Comparison of ENCODE assay signal across 24 mouse cellular contexts in genomic region chr4:46532511-46532910, GRCm38 (mm10). TPM values are rescaled to one million over a fixed set of nuclear protein-coding genes. Genes with fewer than 3 reads are reported as not detected.
A peak's percentile ranks its signal among the peaks of the same experiment; 100 is the strongest.
DNase-seq lines count a peak whose midpoint lies in the region; ATAC-seq lines count a peak whose summit lies in the region.
"Had no signal": no experiment of that assay in that cellular context is flagged by ENCODE, and none has a peak within 500 bp of the region (broad histone marks: within the 10 kb centered on the region; RNA-seq: fewer than 3 reads in every experiment).

No protein-coding gene starts in this region.

- H3K9me3 ChIP-seq in midbrain, embryonic 11.5 days (ENCODE audit: control insufficient read depth, low read length): no peaks in the 10 kb centered on the region
- no peaks in the 10 kb centered on the region for H3K9me3 ChIP-seq in midbrain, embryonic 10.5 days (replicated peaks)
- H3K9me3 ChIP-seq: G1E had no signal

- no peak overlapping the region for H3K27ac ChIP-seq in midbrain, embryonic 11.5 days (ENCODE audit: low read depth, low read length)
- no peak overlapping the region for H3K27ac ChIP-seq in midbrain, embryonic 10.5 days (replicated peaks)

- H3K36me3 ChIP-seq in midbrain, embryonic 11.5 days (ENCODE audit: control insufficient read depth, insufficient read depth, low read length): no peaks in the 10 kb centered on the region
- H3K36me3 ChIP-seq in midbrain, embryonic 10.5 days: no peaks in the 10 kb centered on the region

- 81% methylated on average over 2 of the region's 2 CpGs for WGBS in midbrain, embryonic 11.5 days
- 82% methylated on average over 2 of the region's 2 CpGs for WGBS in midbrain, embryonic 10.5 days

- 0 out of 2 replicates have a peak, but pooled peaks cover 3% of the 10 kb centered on the region for H3K4me1 ChIP-seq in midbrain, embryonic 11.5 days (ENCODE audit: control insufficient read depth, insufficient read depth, low read length)
- H3K4me1 ChIP-seq in midbrain, embryonic 10.5 days: peaks cover 29% of the 10 kb centered on the region

- H3K4me2 ChIP-seq in midbrain, embryonic 11.5 days: no peak overlapping the region

- DNase-seq in heart, adult 11 months: peak; percentile 51
- no peak for DNase-seq in heart, adult 9 months (ENCODE audit: low spot score in 2 of 2)
- DNase-seq in midbrain, embryonic 11.5 days (ENCODE audit: low spot score, missing footprints): peak; percentile 60
- DNase-seq in midbrain, embryonic 10.5 days (ENCODE audit: low spot score): no peak
- peak; percentile 6 for DNase-seq in NIH3T3 (ENCODE audit: low read depth)
- peak; percentile 76 for DNase-seq in adipocyte (ENCODE audit: low spot score)
- DNase-seq in right cerebral cortex, adult 18-20 months: no peak
- no peak for DNase-seq in frontal cortex, postnatal 14 days (ENCODE audit: low spot score in 2 of 2)
- DNase-seq: adrenal gland, adult 2 months; adrenal gland, adult 8-10 months; adrenal gland, postnatal 10 days; adrenal gland, postnatal 14 days; adrenal gland, postnatal 25 days; adrenal gland, postnatal 36 days; B cell, adult 2 months; cerebellum, adult 11 months; cerebellum, adult 11-12 months; cerebellum, adult 18-20 months; cerebellum, adult 2 months had no signal

- no peak for ATAC-seq in midbrain, embryonic 11.5 days (ENCODE audit: low FRiP score)
- ATAC-seq: activated CD4-positive, CD25-positive, alpha-beta regulatory T cell, adult 4 months; CD4-positive, CD25-positive, alpha-beta regulatory T cell, adult 4 months; Patski had no signal

- H3K27me3 ChIP-seq in midbrain, embryonic 11.5 days (ENCODE audit: control insufficient read depth, insufficient read depth, low read length): peaks cover 34% of the 10 kb centered on the region
- peaks cover 71% of the 10 kb centered on the region for H3K27me3 ChIP-seq in midbrain, embryonic 10.5 days (ENCODE audit: low read depth, poor library complexity, severe bottlenecking)
- H3K27me3 ChIP-seq: CH12.LX, Patski had no signal

- no peak overlapping the region for H3K4me3 ChIP-seq in midbrain, embryonic 11.5 days (ENCODE audit: low read depth, low read length)
- no peak overlapping the region for H3K4me3 ChIP-seq in midbrain, embryonic 10.5 days

- H3K9ac ChIP-seq in midbrain, embryonic 11.5 days (ENCODE audit: low read length): no peak overlapping the region

RNA-seq across cellular contexts. Expression of gene Trim14, which starts 3.4 kb away (rescaled TPM):
- polyA plus RNA-seq in midbrain, embryonic 11.5 days (2014; fragmentation: Nextera tagmentation; extraction: Ambion mirVana): 0.46 and 0.99 TPM in 2 replicates
- polyA plus RNA-seq in midbrain, embryonic 10.5 days (2016; fragmentation: Nextera tagmentation; extraction: Ambion mirVana): 0.62 and 0.63 TPM in 2 replicates

RNA-seq across cellular contexts. Expression of gene Nans, which starts 43.5 kb away (rescaled TPM):
- polyA plus RNA-seq in midbrain, embryonic 11.5 days (2014; fragmentation: Nextera tagmentation; extraction: Ambion mirVana): 76.0 and 76.5 TPM in 2 replicates
- polyA plus RNA-seq in midbrain, embryonic 10.5 days (2016; fragmentation: Nextera tagmentation; extraction: Ambion mirVana): 77.1 and 80.6 TPM in 2 replicates

Comparison
In these comparisons a context has a peak if more than half of its experiments do, and no peak if none do; other contexts are left out.
1. DNase-seq: peak in heart, adult 11 months (single experiment), midbrain, embryonic 11.5 days (single experiment), NIH3T3 (single experiment) and adipocyte (single experiment); none in heart, adult 9 months (0 of 2), midbrain, embryonic 10.5 days (single experiment), right cerebral cortex, adult 18-20 months (single experiment) and frontal cortex, postnatal 14 days (0 of 2).